Mouse (Mus musculus): ENCODE data around the gene Ndufb4. TPM values are rescaled to one million over a fixed set of nuclear protein-coding genes. Genes with fewer than 3 reads are reported as not detected.

Gene Ndufb4
- polyA plus RNA-seq, 1 experiment from 2014 or later = 59.0 TPM

- WGBS = 10% methylated on average over 16 of the region's 16 CpGs
- H3K4me2 ChIP-seq (ENCODE audit: low read depth, low read length) = peak overlapping the region; percentile 21
- ATAC-seq (replicated peaks; ENCODE audit: insufficient number of reproducible peaks, low FRiP score, low TSS enrichment, low read depth) (peak; percentile 54), DNase-seq (ENCODE audit: low spot score) (peak; percentile 31)
- H3K27ac ChIP-seq (replicated peaks; ENCODE audit: low read depth, low read length) = peak overlapping the region; percentile 60
- no peaks in the 10 kb centered on the region for H3K36me3 ChIP-seq (replicated peaks; ENCODE audit: control insufficient read depth, insufficient read depth, low read depth, low read length)
- no peaks in the 10 kb centered on the region for H3K9me3 ChIP-seq (replicated peaks; ENCODE audit: control insufficient read depth, low read length)
- peak overlapping the region; percentile 10 for H3K9ac ChIP-seq (replicated peaks; ENCODE audit: low read length)
- H3K27me3 ChIP-seq (ENCODE audit: control insufficient read depth, insufficient read depth, low read length) = no peaks in the 10 kb centered on the region
- H3K4me3 ChIP-seq (ENCODE audit: low read depth, low read length) = no peak overlapping the region
- H3K4me1 ChIP-seq (ENCODE audit: control insufficient read depth, insufficient read depth, low read length) = no peaks in the 10 kb centered on the region; the same call in 1 of the 2 replicates
Measured at GRCm38 (mm10) chr16:37683154-37684130, 29.2 kb upstream of the Ndufb4 start.

GRCm38 (mm10) chr16:37682309-37682975 is 28.2 kb upstream of the Ndufb4 start:
- no peak for ATAC-seq (replicated peaks; ENCODE audit: insufficient number of reproducible peaks, low FRiP score, low TSS enrichment, low read depth)
- WGBS = 53% methylated on average over 7 of the region's 7 CpGs

GRCm38 (mm10) chr16:37680831-37681230 is 26.6 kb upstream of the Ndufb4 start:
- 77% methylated on average over 8 of the region's 8 CpGs for whole genome bisulfite sequencing
- no peaks in the 10 kb centered on the region for H3K27me3 ChIP-seq (ENCODE audit: control insufficient read depth, insufficient read depth, low read length)
- ATAC-seq (replicated peaks; ENCODE audit: insufficient number of reproducible peaks, low FRiP score, low TSS enrichment, low read depth) (no peak), DNase-seq (ENCODE audit: low spot score) (no peak)
- no peaks in the 10 kb centered on the region for H3K9me3 ChIP-seq (replicated peaks; ENCODE audit: control insufficient read depth, low read length)
- H3K36me3 ChIP-seq (replicated peaks; ENCODE audit: control insufficient read depth, insufficient read depth, low read depth, low read length) = no peaks in the 10 kb centered on the region
- H3K27ac ChIP-seq (replicated peaks; ENCODE audit: low read depth, low read length) = no peak overlapping the region
- H3K4me2 ChIP-seq (ENCODE audit: low read depth, low read length) = no peak overlapping the region
- H3K4me1 ChIP-seq (ENCODE audit: control insufficient read depth, insufficient read depth, low read length) = no peaks in the 10 kb centered on the region
- H3K9ac ChIP-seq (replicated peaks; ENCODE audit: low read length) = no peak overlapping the region
- no peak overlapping the region for H3K4me3 ChIP-seq (ENCODE audit: low read depth, low read length)

More at GRCm38 (mm10) chr16:37682309-37682975, 28.2 kb upstream of the Ndufb4 start:
- Histone ChIP-seq H3K9me3 (replicated peaks; ENCODE audit: control insufficient read depth, low read length) (no peaks in the 10 kb centered on the region), H3K4me1 (ENCODE audit: control insufficient read depth, insufficient read depth, low read length) (no peaks in the 10 kb centered on the region; the same call in 1 of the 2 replicates), H3K27ac (replicated peaks; ENCODE audit: low read depth, low read length) (no peak overlapping the region), H3K36me3 (replicated peaks; ENCODE audit: control insufficient read depth, insufficient read depth, low read depth, low read length) (no peaks in the 10 kb centered on the region), H3K9ac (replicated peaks; ENCODE audit: low read length) (no peak overlapping the region), H3K4me3 (ENCODE audit: low read depth, low read length) (no peak overlapping the region), H3K4me2 (ENCODE audit: low read depth, low read length) (no peak overlapping the region), H3K27me3 (ENCODE audit: control insufficient read depth, insufficient read depth, low read length) (no peaks in the 10 kb centered on the region)
- DNase-seq (ENCODE audit: low spot score) = peak; percentile 82

- no peak overlapping the region for H3K9ac ChIP-seq (replicated peaks; ENCODE audit: low read length)
- no peak for ATAC-seq (replicated peaks; ENCODE audit: insufficient number of reproducible peaks, low FRiP score, low TSS enrichment, low read depth)
- no peaks in the 10 kb centered on the region for H3K36me3 ChIP-seq (replicated peaks; ENCODE audit: control insufficient read depth, insufficient read depth, low read depth, low read length)
- H3K27ac ChIP-seq (replicated peaks; ENCODE audit: low read depth, low read length) = no peak overlapping the region
- H3K4me3 ChIP-seq (ENCODE audit: low read depth, low read length) = no peak overlapping the region
- WGBS = 69% methylated on average over 2 of the region's 2 CpGs
- H3K4me1 ChIP-seq (ENCODE audit: control insufficient read depth, insufficient read depth, low read length) = no peaks in the 10 kb centered on the region
- no peak overlapping the region for H3K4me2 ChIP-seq (ENCODE audit: low read depth, low read length)
- no peaks in the 10 kb centered on the region for H3K9me3 ChIP-seq (replicated peaks; ENCODE audit: control insufficient read depth, low read length)
- no peak for DNase-seq (ENCODE audit: low spot score)
- H3K27me3 ChIP-seq (ENCODE audit: control insufficient read depth, insufficient read depth, low read length) = no peaks in the 10 kb centered on the region
Measured at GRCm38 (mm10) chr16:37680216-37680615, 26.0 kb upstream of the Ndufb4 start.

- Histone ChIP-seq H3K4me3 (ENCODE audit: low read depth, low read length) (no peak overlapping the region), H3K36me3 (replicated peaks; ENCODE audit: control insufficient read depth, insufficient read depth, low read depth, low read length) (no peaks in the 10 kb centered on the region), H3K9me3 (replicated peaks; ENCODE audit: control insufficient read depth, low read length) (no peaks in the 10 kb centered on the region), H3K4me2 (ENCODE audit: low read depth, low read length) (no peak overlapping the region), H3K27ac (replicated peaks; ENCODE audit: low read depth, low read length) (no peak overlapping the region), H3K9ac (replicated peaks; ENCODE audit: low read length) (no peak overlapping the region), H3K27me3 (ENCODE audit: control insufficient read depth, insufficient read depth, low read length) (no peaks in the 10 kb centered on the region), H3K4me1 (ENCODE audit: control insufficient read depth, insufficient read depth, low read length) (no peaks in the 10 kb centered on the region)
- ATAC-seq (replicated peaks; ENCODE audit: insufficient number of reproducible peaks, low FRiP score, low TSS enrichment, low read depth) (no peak), DNase-seq (ENCODE audit: low spot score) (no peak)
- WGBS = 80% methylated on average over 8 of the region's 8 CpGs
Measured at GRCm38 (mm10) chr16:37677586-37677985, 23.3 kb upstream of the Ndufb4 start.

- no peak for DNase-seq (ENCODE audit: low spot score)
- ATAC-seq (replicated peaks; ENCODE audit: insufficient number of reproducible peaks, low FRiP score, low TSS enrichment, low read depth) = no peak
- no peak overlapping the region for H3K27ac ChIP-seq (replicated peaks; ENCODE audit: low read depth, low read length)
- no peaks in the 10 kb centered on the region for H3K4me1 ChIP-seq (ENCODE audit: control insufficient read depth, insufficient read depth, low read length)
- 43% methylated on average over 4 of the region's 4 CpGs for WGBS
- no peaks in the 10 kb centered on the region for H3K27me3 ChIP-seq (ENCODE audit: control insufficient read depth, insufficient read depth, low read length)
- H3K36me3 ChIP-seq (replicated peaks; ENCODE audit: control insufficient read depth, insufficient read depth, low read depth, low read length) = no peaks in the 10 kb centered on the region
- no peak overlapping the region for H3K9ac ChIP-seq (replicated peaks; ENCODE audit: low read length)
- H3K4me2 ChIP-seq (ENCODE audit: low read depth, low read length) = no peak overlapping the region
- no peaks in the 10 kb centered on the region for H3K9me3 ChIP-seq (replicated peaks; ENCODE audit: control insufficient read depth, low read length)
- H3K4me3 ChIP-seq (ENCODE audit: low read depth, low read length) = no peak overlapping the region
Measured at GRCm38 (mm10) chr16:37676677-37677072, 22.4 kb upstream of the Ndufb4 start.

- 52% methylated on average over 17 of the region's 17 CpGs for WGBS
- no peak overlapping the region for H3K9ac ChIP-seq (replicated peaks; ENCODE audit: low read length)
- no peaks in the 10 kb centered on the region for H3K9me3 ChIP-seq (replicated peaks; ENCODE audit: control insufficient read depth, low read length)
- no peaks in the 10 kb centered on the region for H3K4me1 ChIP-seq (ENCODE audit: control insufficient read depth, insufficient read depth, low read length)
- H3K4me3 ChIP-seq (ENCODE audit: low read depth, low read length) = no peak overlapping the region
- no peak for ATAC-seq (replicated peaks; ENCODE audit: insufficient number of reproducible peaks, low FRiP score, low TSS enrichment, low read depth)
- H3K27me3 ChIP-seq (ENCODE audit: control insufficient read depth, insufficient read depth, low read length) = no peaks in the 10 kb centered on the region
- H3K36me3 ChIP-seq (replicated peaks; ENCODE audit: control insufficient read depth, insufficient read depth, low read depth, low read length) = no peaks in the 10 kb centered on the region
- H3K27ac ChIP-seq (replicated peaks; ENCODE audit: low read depth, low read length) = no peak overlapping the region
- no peak overlapping the region for H3K4me2 ChIP-seq (ENCODE audit: low read depth, low read length)
- DNase-seq (ENCODE audit: low spot score) = no peak
Measured at GRCm38 (mm10) chr16:37676024-37676676, 21.9 kb upstream of the Ndufb4 start.
